Mouse (Mus musculus) brown adipose tissue, adult 24 weeks (tissue): ENCODE results near the gene Sema4d. TPM values are rescaled to one million over a fixed set of nuclear protein-coding genes. Genes with fewer than 3 reads are reported as not detected.

ENCODE experiments used
- H3K27ac ChIP-seq: fragments of 200-500 bp; replicated peaks from 2 replicates; pipeline ENCODE4 v1.5.1; 2012; ENCODE audit warnings: low read depth, mild to moderate bottlenecking, low read length
- H3K4me1 ChIP-seq: fragments of 200-500 bp; 2 replicates; pipeline ENCODE4 v1.6.1; 2012; ENCODE audit warnings: low read length, mixed read lengths; ENCODE audit not compliant: control insufficient read depth, insufficient read depth, insufficient read length
- H3K4me3 ChIP-seq: fragments of 200-500 bp; 2 replicates; pipeline ENCODE4 v1.5.1; 2012; ENCODE audit warnings: low read depth, mild to moderate bottlenecking, low read length, moderate library complexity; ENCODE audit not compliant: insufficient read depth
- polyA plus RNA-seq: library from polyadenylated mRNA; stranded (reverse); fragments of >200 nt; gene quantifications from 2 replicates; pipeline ENCODE4 v1.2.4, GENCODE M21; 2012; ENCODE audit not compliant: missing spikeins, insufficient read depth, insufficient read length

Gene Sema4d
- polyA plus RNA-seq, 1 experiment: 1.0 TPM

DNA sequence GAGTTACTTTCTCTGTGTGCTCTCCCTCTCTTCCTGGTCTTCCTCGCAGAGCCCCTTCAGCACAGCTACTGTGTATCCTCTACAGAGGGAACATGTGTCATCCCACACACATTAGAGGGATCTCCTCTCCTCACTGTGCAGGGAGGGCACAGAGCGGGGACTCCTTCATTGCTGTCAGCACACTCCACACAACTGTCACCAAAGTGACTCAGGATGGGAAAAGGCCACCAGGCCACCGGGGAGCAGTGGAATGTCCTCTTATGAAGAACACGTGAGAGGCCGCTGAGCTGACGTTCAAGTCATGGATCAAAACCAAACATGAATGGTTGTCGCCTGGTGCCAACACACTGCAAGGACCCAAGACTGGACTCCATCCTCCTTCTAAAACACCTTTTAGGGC lies 38.0 kb downstream of the Sema4d start:
- no peak overlapping the region for H3K4me3 ChIP-seq
- no peaks in the 10 kb centered on the region for H3K4me1 ChIP-seq
- no peak overlapping the region for H3K27ac ChIP-seq

DNA sequence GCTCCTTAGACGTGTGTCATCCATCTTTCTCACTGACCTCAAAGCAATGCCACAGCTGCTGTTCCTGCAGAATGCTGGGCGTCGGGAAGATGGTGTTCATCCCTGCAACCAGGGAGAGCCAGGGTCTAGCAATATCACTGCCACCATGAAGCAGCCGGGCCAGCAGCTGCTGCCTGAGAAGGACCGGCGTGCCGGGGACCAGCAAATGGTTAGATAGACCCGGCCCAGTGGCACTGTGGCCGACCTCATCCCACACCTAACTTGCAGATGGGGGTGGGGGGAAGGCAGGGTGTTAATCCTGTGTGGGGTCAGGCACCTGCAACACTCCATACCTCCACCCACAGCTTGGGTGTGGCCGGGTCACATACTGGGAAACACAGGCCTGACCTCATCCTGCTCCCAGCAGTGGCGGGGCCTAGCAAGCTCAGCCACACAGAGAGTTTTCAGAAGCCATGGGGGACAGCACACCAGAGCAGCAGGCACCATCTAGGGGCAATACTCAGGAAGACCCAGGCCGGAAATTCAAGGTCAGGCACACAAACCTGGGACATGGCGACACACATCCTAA lies 38.9 kb downstream of the Sema4d start:
- no peaks in the 10 kb centered on the region for H3K4me1 ChIP-seq
- no peak overlapping the region for H3K4me3 ChIP-seq
- no peak overlapping the region for H3K27ac ChIP-seq

DNA sequence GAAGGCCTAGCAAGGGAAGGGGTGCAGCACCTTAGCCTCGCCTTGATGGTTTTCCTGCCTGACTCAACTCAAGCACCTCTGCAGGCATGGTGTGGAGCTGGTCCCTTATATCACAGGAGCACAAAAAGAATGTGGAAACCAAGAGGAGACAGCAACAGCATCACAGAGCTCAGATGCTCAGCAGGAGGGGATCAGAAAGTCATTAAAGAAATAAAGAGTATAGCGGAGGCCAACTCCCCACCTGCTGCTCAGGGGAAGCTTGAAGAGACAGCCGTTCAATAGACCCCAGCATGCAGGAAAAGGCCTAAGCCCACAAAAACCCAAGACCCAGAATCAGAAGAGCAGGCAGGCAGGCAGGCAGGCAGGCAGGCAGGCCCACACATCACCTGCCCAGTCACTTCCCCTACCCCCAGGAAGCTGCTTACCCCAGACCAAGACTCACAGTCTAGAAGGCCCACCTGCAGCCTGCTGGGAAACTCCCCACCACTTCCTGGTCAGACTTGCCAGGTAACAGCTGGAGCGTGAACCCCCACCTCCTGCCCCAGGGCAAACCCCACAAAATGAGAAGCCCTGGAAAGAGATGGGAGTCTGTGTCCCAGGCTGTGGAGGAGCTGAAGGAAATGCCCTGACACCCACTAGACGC lies 39.6 kb downstream of the Sema4d start:
- Histone ChIP-seq H3K4me3 (no peak overlapping the region), H3K4me1 (no peaks in the 10 kb centered on the region), H3K27ac (no peak overlapping the region)

DNA sequence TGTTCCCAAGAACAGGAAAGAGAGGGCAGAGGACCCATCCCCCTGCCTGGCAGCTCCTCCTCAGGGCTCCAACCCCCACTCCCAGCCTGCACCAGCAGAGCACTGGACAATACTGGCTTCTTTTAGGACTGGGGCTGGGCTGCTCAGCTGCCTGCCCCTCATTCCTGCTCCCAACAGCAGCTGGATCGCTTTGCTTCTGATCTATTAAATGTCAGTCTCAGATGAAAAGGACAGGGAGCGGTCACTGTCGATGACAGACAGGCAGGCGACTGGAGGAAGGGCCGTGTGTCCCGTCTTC lies 40.4 kb downstream of the Sema4d start:
- Histone ChIP-seq H3K27ac (no peak overlapping the region), H3K4me3 (no peak overlapping the region), H3K4me1 (no peaks in the 10 kb centered on the region)

DNA sequence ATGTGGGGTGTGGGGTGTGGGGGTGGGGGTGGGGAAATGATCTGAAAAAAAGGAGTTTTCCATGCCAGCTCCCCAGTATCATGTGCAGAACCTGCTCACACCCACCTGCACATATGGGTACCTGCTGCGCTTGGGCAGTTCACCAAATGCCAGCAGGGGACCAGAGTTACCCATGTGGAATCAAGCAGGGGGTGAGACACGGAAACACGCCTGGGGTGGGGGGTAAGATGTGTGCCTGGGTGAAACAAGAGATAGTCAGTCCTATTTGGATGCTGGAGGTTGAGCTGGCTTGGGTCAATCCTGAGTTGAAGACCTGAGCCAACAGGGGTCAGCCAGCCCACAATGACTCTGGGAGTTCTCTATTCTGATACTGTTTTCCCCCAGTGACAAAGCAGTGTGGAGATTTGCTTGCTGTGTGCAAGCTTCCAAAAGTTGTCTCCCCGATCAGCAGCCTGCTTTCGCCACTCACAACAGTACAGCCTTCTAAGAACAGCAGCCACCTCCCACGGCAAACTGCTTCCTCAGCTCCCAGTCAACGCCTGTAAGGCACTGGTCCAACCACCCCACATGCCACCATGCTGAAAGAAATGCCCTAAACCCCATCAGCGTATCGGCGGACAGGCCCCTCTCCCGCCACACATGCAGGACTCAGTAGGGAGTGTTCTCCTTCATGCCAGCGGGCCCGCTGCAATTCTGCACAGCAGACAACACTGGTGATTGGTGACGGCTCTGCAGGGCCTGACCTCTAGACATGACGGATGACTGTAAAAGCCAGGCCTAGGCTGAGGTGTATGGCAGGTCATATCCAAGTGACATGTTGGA lies 41.0 kb downstream of the Sema4d start:
- no peaks in the 10 kb centered on the region for H3K4me1 ChIP-seq
- H3K4me3 ChIP-seq: no peak overlapping the region
- no peak overlapping the region for H3K27ac ChIP-seq

DNA sequence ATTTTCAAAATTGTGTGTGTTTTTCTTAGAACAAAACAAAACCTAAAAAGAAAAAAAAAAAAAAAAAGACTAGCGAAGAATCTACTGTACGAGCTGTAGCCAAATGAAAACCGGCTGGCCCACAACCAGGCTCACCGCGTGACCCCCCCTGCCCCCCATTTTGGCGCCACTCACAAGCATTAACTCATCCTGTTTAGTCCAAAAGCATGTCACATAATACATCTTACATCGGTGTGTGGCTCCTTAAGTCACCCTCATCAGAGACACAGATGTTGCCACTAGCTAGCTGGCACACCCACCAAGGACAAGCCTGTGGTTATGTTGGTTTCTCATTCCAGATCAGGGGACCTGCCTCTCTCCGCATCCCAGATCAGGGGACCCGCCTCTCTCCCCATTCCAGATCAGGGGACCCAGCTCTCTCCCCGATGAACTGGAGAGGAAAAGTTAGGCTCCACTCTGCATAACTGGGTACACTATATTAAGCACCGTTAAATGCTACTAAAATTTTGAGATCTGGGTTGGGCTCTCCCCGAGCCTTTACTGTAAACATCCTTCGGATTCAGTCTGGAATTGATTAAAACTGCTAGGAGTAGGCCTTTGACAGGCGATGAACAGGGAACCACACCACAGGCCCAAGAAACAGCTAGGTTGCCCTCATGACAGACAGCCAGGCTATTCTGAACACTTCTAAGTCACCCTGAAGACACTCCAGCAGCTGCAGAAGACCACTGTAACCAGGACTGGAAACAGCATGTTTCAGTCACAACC lies 43.8 kb downstream of the Sema4d start:
- H3K27ac ChIP-seq: no peak overlapping the region
- no peaks in the 10 kb centered on the region for H3K4me1 ChIP-seq
- H3K4me3 ChIP-seq: no peak overlapping the region

DNA sequence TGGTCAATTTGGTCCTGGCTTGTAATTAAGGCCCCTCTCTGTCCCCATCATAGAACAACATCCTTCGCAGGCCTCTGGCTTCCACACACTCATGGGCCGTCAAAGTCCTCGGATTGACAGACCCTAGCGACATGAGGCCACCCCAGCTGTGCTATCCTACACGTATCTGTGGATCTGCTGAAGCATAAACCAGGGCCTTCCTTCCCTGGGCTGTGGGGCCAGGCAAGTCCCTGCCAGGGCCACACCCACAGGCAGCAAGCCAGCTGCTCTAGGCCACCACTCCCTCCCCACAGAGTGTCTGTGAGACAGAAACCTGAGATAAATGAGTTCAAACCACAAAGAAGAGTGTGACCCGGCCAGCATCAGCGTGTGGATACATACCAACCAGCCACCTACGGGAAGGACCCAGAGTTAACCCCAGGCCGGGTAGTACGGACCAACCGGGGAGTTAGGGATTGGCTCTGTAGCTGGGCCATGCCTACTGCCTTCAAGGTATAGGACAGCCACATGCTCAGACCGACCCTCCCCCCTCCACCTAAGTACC lies 45.5 kb downstream of the Sema4d start:
- no peak overlapping the region for H3K4me3 ChIP-seq
- H3K27ac ChIP-seq: no peak overlapping the region
- H3K4me1 ChIP-seq: no peaks in the 10 kb centered on the region

DNA sequence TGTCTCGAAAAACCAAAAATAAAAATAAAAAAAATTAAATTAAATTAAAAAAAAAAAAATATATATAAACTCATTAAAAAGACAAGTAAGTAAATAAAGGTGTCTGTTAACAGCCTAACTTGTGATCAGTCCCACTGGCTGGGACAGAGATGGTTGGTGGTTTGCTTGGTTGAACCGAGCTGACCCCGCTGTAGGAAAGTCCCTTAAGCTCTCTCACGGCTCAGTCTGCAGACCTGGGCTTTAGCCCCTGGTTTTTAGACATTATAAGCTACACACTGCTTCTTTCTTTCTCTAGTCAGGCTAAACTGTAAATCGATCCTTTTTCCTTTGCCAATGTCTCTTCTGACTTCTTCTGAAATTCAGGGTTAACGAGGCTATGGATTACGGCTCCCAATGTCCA lies 46.5 kb downstream of the Sema4d start:
- no peaks in the 10 kb centered on the region for H3K4me1 ChIP-seq
- no peak overlapping the region for H3K4me3 ChIP-seq
- no peak overlapping the region for H3K27ac ChIP-seq

DNA sequence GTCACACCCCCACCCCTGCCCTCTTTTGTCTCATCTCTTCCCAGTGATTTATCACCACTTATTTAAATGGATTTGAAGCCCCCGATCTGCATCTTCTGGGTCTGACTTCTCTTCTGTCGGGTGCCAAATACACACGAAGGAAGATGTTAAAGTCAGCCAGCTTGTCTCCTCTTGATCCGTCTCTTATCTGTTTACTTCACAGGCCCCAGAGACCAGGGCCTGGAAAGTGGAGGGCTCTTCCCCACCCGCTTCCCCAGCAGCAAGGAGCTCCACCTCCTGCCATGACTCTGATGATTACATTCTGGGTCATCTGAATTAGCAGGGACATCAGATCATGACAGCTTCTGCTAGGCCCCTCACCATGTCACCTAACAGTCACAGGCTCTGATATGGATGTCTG lies 47.7 kb downstream of the Sema4d start:
- no peaks in the 10 kb centered on the region for H3K4me1 ChIP-seq
- H3K27ac ChIP-seq: no peak overlapping the region
- H3K4me3 ChIP-seq: no peak overlapping the region

DNA sequence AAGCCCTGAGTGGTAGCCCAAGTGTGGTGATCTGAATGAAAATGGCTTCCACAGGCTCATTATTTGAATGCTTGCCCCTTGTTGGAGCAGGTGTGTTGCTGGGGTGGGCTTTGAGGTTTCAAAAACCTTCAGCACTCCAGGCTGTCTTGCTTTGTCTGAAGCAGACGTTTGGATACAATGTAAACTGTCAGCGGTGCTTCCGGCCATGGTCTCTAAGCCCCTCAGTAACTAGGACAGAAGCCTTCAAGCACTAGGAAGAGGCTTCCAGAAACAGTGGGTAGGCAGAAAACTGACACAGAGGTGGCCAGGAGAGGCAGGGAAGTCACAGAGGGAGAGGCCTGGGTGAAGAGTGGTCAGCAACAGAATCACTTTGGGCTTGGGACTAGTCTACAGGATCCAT lies 49.7 kb downstream of the Sema4d start:
- H3K4me3 ChIP-seq: no peak overlapping the region
- no peaks in the 10 kb centered on the region for H3K4me1 ChIP-seq

DNA sequence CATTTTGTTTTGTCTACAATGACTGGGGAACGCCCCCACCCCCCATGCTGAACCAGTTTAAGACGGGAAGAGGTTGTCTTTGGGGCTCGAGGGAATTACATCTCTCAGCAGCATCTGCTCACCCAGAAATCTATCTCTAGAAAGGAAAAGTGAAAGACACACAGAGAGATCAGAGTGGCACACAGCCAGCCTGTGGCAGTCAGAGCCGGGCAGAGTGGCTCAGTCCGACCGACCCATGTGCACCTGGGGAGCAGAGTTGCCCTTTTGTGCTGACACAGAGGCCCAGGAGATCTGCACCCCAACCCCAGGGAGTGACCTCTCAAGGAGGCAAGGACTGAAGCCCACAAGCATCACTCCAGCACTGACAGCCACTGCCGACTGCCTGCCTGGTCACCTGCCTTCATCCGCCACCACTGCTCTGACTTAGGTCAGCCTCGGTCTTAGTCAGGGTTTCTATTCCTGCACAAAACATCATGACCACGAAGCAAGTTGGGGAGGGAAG lies 50.9 kb downstream of the Sema4d start:
- Histone ChIP-seq H3K4me3 (no peak overlapping the region), H3K27ac (no peak overlapping the region), H3K4me1 (no peaks in the 10 kb centered on the region)

More for the DNA sequence above, 49.7 kb downstream of the Sema4d start:
- H3K27ac ChIP-seq: no peak overlapping the region

DNA sequence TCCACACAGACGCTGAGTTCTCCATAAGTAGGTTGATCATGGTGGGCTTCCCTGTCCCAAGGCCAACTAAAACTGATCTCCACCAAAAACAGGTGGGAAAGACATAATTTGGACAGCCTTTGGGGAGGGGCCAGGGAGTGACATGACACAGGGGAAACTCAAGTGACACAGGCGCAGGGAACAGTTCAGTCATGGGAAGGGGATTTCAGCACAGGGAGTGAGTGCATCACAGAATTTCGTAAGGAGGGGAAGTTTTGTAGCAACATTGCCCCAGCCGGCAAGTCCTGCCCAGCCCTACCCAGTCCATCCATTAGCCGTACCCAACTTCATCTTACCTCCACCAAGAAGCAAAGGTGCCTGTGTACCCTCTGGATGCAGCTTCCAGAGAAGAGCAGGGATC lies 52.8 kb downstream of the Sema4d start:
- Histone ChIP-seq H3K4me1 (no peaks in the 10 kb centered on the region), H3K27ac (no peak overlapping the region), H3K4me3 (no peak overlapping the region)

DNA sequence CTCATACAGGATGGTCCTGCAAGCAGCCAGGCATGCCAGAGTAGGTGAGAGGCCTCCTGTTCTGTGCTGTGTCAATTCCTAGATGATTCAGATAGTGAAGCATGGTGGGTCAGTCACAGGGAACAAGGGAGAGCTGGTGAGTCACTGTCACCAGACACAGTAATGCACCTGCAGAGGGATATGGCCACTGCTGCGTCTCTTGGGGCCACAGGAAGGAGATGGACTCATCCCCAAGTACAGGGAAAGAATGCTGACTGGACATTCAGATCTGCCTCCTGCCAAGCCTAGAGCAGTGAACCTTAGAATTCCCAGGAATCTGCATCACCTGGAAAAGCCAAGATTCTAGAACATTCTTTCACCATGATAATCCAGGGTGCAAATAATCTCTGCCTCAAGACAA lies 53.8 kb downstream of the Sema4d start:
- Histone ChIP-seq H3K4me1 (no peaks in the 10 kb centered on the region), H3K4me3 (no peak overlapping the region), H3K27ac (no peak overlapping the region)

DNA sequence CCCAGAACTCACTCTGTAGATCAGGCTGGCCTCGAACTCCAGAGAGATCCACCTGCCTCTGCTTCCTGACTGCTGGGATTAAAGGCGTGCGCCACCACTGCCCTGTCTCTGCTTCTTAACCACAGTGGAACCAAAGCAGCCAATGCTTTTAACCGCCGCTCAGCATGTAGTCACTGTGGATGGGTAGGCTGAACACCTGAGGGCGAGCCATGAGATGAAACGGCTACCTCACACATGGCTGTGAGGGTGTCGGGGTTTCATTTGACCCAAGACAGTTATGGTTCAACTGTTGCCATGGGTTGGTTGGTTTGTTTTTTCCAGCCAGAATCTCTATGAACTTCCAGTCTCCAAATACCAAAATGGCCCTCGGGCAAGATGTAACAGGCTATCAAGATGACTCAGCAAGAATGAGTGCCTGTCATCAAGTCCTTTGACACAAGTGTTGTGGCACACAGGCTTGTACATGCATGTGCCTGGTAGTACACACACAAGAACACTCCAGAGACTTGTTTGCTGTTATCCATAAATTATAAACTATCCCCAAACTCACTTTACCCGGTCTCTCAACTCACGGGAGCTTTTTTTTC lies 54.9 kb downstream of the Sema4d start:
- Histone ChIP-seq H3K27ac (no peak overlapping the region), H3K4me1 (no peaks in the 10 kb centered on the region), H3K4me3 (no peak overlapping the region)
